ENCODE assay signal across 12 mouse cellular contexts in the genomic region with DNA sequence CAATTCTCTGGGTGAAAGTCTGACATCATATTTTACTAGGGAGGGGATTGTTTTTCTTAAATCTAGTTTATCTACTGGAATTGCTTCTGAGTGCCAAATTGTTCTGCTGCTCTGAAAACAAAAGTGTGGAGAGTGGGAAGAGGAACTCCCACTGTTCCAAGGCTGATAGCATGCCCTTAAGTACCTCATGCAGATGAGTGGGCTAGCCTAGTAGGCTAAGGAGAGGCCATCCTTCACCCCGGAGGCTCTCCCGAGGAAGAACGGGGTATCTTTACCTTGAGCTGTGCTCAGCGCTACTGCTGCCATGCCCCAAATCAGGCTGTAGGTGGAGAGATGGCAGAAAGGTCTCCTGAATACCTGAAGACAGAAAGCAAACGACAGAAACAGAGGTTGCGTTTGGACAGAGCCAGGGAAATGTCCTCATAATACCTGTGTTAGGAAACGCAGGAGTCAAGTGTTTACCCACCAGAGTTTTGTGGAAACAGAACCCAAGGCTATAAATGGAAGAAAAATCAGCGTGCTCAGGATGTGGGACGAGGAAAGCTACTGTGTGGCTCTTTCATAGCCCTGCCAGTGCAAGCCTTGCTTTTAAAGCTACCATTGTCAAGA. TPM values are rescaled to one million over a fixed set of nuclear protein-coding genes. Genes with fewer than 3 reads are reported as not detected.
DNase-seq lines count a peak whose midpoint lies in the region; ATAC-seq and TF ChIP-seq lines count a peak whose summit lies in the region.
"Had no signal": no experiment of that assay in that cellular context is flagged by ENCODE, and none has a peak within 500 bp of the region (broad histone marks: within the 10 kb centered on the region; RNA-seq: fewer than 3 reads in every experiment).

No protein-coding gene starts in this region.

- H3K36me3 ChIP-seq in embryonic facial prominence, embryonic 15.5 days, result no peaks in the 10 kb centered on the region
- H3K36me3 ChIP-seq in embryonic facial prominence, embryonic 10.5 days (replicated peaks), result no peaks in the 10 kb centered on the region
- H3K36me3 ChIP-seq in kidney, adult 2 months (ENCODE audit: control insufficient read depth, insufficient read depth, low read length), result no peaks in the 10 kb centered on the region
- H3K36me3 ChIP-seq in lung, embryonic 16.5 days (ENCODE audit: control insufficient read depth, insufficient read depth, low read length), result no peaks in the 10 kb centered on the region

- H3K27me3 ChIP-seq in embryonic facial prominence, embryonic 15.5 days, result no peaks in the 10 kb centered on the region
- no peaks in the 10 kb centered on the region for H3K27me3 ChIP-seq in embryonic facial prominence, embryonic 10.5 days (replicated peaks; ENCODE audit: low read depth, poor library complexity, severe bottlenecking)
- no peaks in the 10 kb centered on the region for H3K27me3 ChIP-seq in kidney, adult 2 months (replicated peaks; ENCODE audit: control insufficient read depth, insufficient read depth, low read length)
- no peaks in the 10 kb centered on the region for H3K27me3 ChIP-seq in lung, embryonic 16.5 days (ENCODE audit: control insufficient read depth, insufficient read depth, low read depth, low read length)

- DNase-seq in embryonic facial prominence, embryonic 10.5 days (ENCODE audit: low spot score), result no peak
- no peak for DNase-seq in kidney, adult 2 months
- DNase-seq in kidney, postnatal 36 days, result no peak
- peak; percentile 17 for DNase-seq in ES-CJ7 (ENCODE audit: low read depth, low spot score)
- no peak for DNase-seq in yolk sac, embryonic 10.5 days (ENCODE audit: low spot score)
- DNase-seq in cerebellum, postnatal 36 days, result no peak
- DNase-seq: adrenal gland, adult 8-10 months; kidney, postnatal 14 days; thymus, adult 18-20 months had no signal

- H3K4me3 ChIP-seq in embryonic facial prominence, embryonic 15.5 days (replicated peaks), result no peak overlapping the region
- no peak overlapping the region for H3K4me3 ChIP-seq in embryonic facial prominence, embryonic 10.5 days
- H3K4me3 ChIP-seq in kidney, adult 2 months (ENCODE audit: insufficient read depth, low read depth, low read length), result no peak overlapping the region
- no peak overlapping the region for H3K4me3 ChIP-seq in lung, embryonic 16.5 days (ENCODE audit: low read length)

- 56% methylated on average over 9 of the region's 9 CpGs for WGBS in embryonic facial prominence, embryonic 15.5 days
- WGBS in embryonic facial prominence, embryonic 10.5 days, result 65% methylated on average over 9 of the region's 9 CpGs
- 58% methylated on average over 9 of the region's 9 CpGs for whole genome bisulfite sequencing in kidney, adult 2 months
- WGBS in lung, embryonic 16.5 days, result 42% methylated on average over 9 of the region's 9 CpGs

- TF ChIP-seq POLR2A in kidney, adult 2 months (IDR thresholded peaks at IDR 0.05; ENCODE audit: low read depth, low read length), result no peak

- TF ChIP-seq CTCF in kidney, adult 2 months (conservative IDR thresholded peaks at IDR 0.05; ENCODE audit: insufficient read depth, insufficient read length, low read depth, low read length), result no peak

- H3K4me1 ChIP-seq in embryonic facial prominence, embryonic 15.5 days, result no peaks in the 10 kb centered on the region
- H3K4me1 ChIP-seq in embryonic facial prominence, embryonic 10.5 days, result no peaks in the 10 kb centered on the region
- H3K4me1 ChIP-seq in kidney, adult 2 months (ENCODE audit: control insufficient read depth, insufficient read depth, low read length), result peaks cover 2% of the 10 kb centered on the region; the same call in 1 of the 2 replicates
- peaks cover 13% of the 10 kb centered on the region for H3K4me1 ChIP-seq in lung, embryonic 16.5 days (replicated peaks; ENCODE audit: control insufficient read depth, insufficient read depth, low read length)

- no peak overlapping the region for H3K4me2 ChIP-seq in embryonic facial prominence, embryonic 15.5 days (replicated peaks)
- H3K4me2 ChIP-seq in lung, embryonic 16.5 days (ENCODE audit: low read depth, low read length), result no peak overlapping the region
- H3K4me2 ChIP-seq: liver, embryonic 11.5 days had no signal

- H3K9ac ChIP-seq in embryonic facial prominence, embryonic 15.5 days, result no peak overlapping the region
- H3K9ac ChIP-seq in lung, embryonic 16.5 days (ENCODE audit: low read length), result 0 out of 2 replicates have a peak overlapping the region, but pooled peaks have one; percentile 15

- no peaks in the 10 kb centered on the region for H3K9me3 ChIP-seq in embryonic facial prominence, embryonic 15.5 days (replicated peaks)
- H3K9me3 ChIP-seq in embryonic facial prominence, embryonic 10.5 days, result no peaks in the 10 kb centered on the region
- no peaks in the 10 kb centered on the region for H3K9me3 ChIP-seq in lung, embryonic 16.5 days (ENCODE audit: control insufficient read depth, low read length)

- ATAC-seq in embryonic facial prominence, embryonic 15.5 days (ENCODE audit: insufficient number of reproducible peaks, low FRiP score, low TSS enrichment, low read depth), result no peak
- peak; percentile 79 for ATAC-seq in lung, embryonic 16.5 days (ENCODE audit: low read depth)

- 0 out of 2 replicates have a peak overlapping the region, but pooled peaks have one; percentile 11 for H3K27ac ChIP-seq in embryonic facial prominence, embryonic 15.5 days (replicated peaks)
- H3K27ac ChIP-seq in embryonic facial prominence, embryonic 10.5 days (replicated peaks), result no peak overlapping the region
- H3K27ac ChIP-seq in kidney, adult 2 months (ENCODE audit: insufficient read depth, low read depth, low read length), result 0 out of 2 replicates have a peak overlapping the region, but pooled peaks have one; percentile 0
- peak overlapping the region; percentile 73 for H3K27ac ChIP-seq in lung, embryonic 16.5 days (ENCODE audit: low read length)

RNA-seq across cellular contexts. Expression of a gene that starts 8.8 kb away (rescaled TPM):
- 50.0 and 51.7 TPM in 2 replicates for polyA plus RNA-seq in embryonic facial prominence, embryonic 15.5 days (2015; fragmentation: Nextera tagmentation; extraction: Ambion mirVana)
- 6.6 and 8.1 TPM in 2 replicates for polyA plus RNA-seq in embryonic facial prominence, embryonic 10.5 days (2016; fragmentation: Nextera tagmentation; extraction: Ambion mirVana)
- 54.5 and 72.9 TPM in 2 replicates for polyA plus RNA-seq in kidney, adult 2 months (2012; rRNA removed)
- polyA plus RNA-seq in lung, embryonic 16.5 days (2015; fragmentation: Nextera tagmentation; extraction: Ambion mirVana), result 80.1 and 82.9 TPM in 2 replicates
